Comparison of ENCODE assay signal across 8 mouse cellular contexts in genomic region chr3:138443465-138443771, GRCm38 (mm10). TPM values are rescaled to one million over a fixed set of nuclear protein-coding genes. Genes with fewer than 3 reads are reported as not detected.
DNase-seq lines count a peak whose midpoint lies in the region; ATAC-seq and TF ChIP-seq lines count a peak whose summit lies in the region.

No protein-coding gene starts in this region.

- TF ChIP-seq CTCF in G1E (IDR thresholded peaks at IDR 0.05; ENCODE audit: low read depth, low read length) = no peak
- TF ChIP-seq CTCF in forebrain, postnatal 0 days (IDR thresholded peaks at IDR 0.05; ENCODE audit: low read depth) = no peak

- DNase-seq in heart, adult 18-20 months = no peak
- no peak for DNase-seq in G1E (ENCODE audit: low spot score)
- no peak for DNase-seq in forebrain, postnatal 0 days
- no peak for DNase-seq in midbrain, embryonic 10.5 days (ENCODE audit: low spot score)
- DNase-seq in frontal cortex, postnatal 36 days (ENCODE audit: low spot score in 2 of 2) = no peak
- DNase-seq in cerebellum, adult 8-10 months = no peak
- no peak for DNase-seq in cerebellum, adult 18-20 months

- H3K27me3 ChIP-seq in heart, embryonic 14.5 days (ENCODE audit: control insufficient read depth, insufficient read depth, low read length) = no peaks in the 10 kb centered on the region
- H3K27me3 ChIP-seq in G1E (ENCODE audit: insufficient read depth, low read length) = 0 out of 2 replicates have a peak, but pooled peaks cover under 1% of the 10 kb centered on the region
- H3K27me3 ChIP-seq in forebrain, postnatal 0 days (ENCODE audit: insufficient read depth, low read length) = no peaks in the 10 kb centered on the region
- H3K27me3 ChIP-seq in midbrain, embryonic 10.5 days (ENCODE audit: low read depth, poor library complexity, severe bottlenecking) = no peaks in the 10 kb centered on the region

- 2% methylated on average over 9 of the region's 9 CpGs for WGBS in heart, embryonic 14.5 days
- 4% methylated on average over 9 of the region's 9 CpGs for WGBS in forebrain, postnatal 0 days
- 7% methylated on average over 9 of the region's 9 CpGs for WGBS in midbrain, embryonic 10.5 days

- no peaks in the 10 kb centered on the region for H3K9me3 ChIP-seq in heart, embryonic 14.5 days (ENCODE audit: control insufficient read depth, low read length)
- H3K9me3 ChIP-seq in G1E (replicated peaks) = no peaks in the 10 kb centered on the region
- H3K9me3 ChIP-seq in forebrain, postnatal 0 days (ENCODE audit: low read length) = no peaks in the 10 kb centered on the region
- H3K9me3 ChIP-seq in midbrain, embryonic 10.5 days (replicated peaks) = no peaks in the 10 kb centered on the region

- H3K27ac ChIP-seq in heart, embryonic 14.5 days (replicated peaks in 1 of 2; ENCODE audit: control insufficient read depth in 1 of 2, insufficient read depth in 1 of 2, low read depth in 2 of 2, low read length in 2 of 2) = peak overlapping the region; percentile 82 to 88; a peak in 3 of 4 replicates
- peak overlapping the region; percentile 91 for H3K27ac ChIP-seq in forebrain, postnatal 0 days (ENCODE audit: low read depth, low read length)
- H3K27ac ChIP-seq in midbrain, embryonic 10.5 days (replicated peaks) = peak overlapping the region; percentile 95

- no peak for ATAC-seq in heart, embryonic 14.5 days (ENCODE audit: insufficient number of reproducible peaks, insufficient read depth, low FRiP score, low read depth)
- ATAC-seq in G1E (ENCODE audit: extremely low read depth, insufficient number of reproducible peaks, low FRiP score, poor library complexity, severe bottlenecking) = no peak
- no peak for ATAC-seq in forebrain, postnatal 0 days

- peak overlapping the region; percentile 87 for H3K9ac ChIP-seq in heart, embryonic 14.5 days (ENCODE audit: low read length)
- H3K9ac ChIP-seq in forebrain, postnatal 0 days = peak overlapping the region; percentile 90

- peaks cover 2 to 21% of the 10 kb centered on the region in 2 experiments; a peak in 3 of 4 replicates for H3K4me1 ChIP-seq in heart, embryonic 14.5 days (ENCODE audit: control insufficient read depth in 2 of 2, insufficient read depth in 2 of 2, low read length in 2 of 2)
- peaks cover 20% of the 10 kb centered on the region for H3K4me1 ChIP-seq in G1E (ENCODE audit: insufficient read depth, low read depth, low read length)
- H3K4me1 ChIP-seq in forebrain, postnatal 0 days (ENCODE audit: insufficient read depth) = peaks cover 8% of the 10 kb centered on the region; the same call in 1 of the 2 replicates
- peaks cover 30% of the 10 kb centered on the region for H3K4me1 ChIP-seq in midbrain, embryonic 10.5 days

- H3K4me2 ChIP-seq in heart, embryonic 14.5 days (ENCODE audit: low read length) = peak overlapping the region; percentile 88
- peak overlapping the region; percentile 89 for H3K4me2 ChIP-seq in forebrain, postnatal 0 days (ENCODE audit: low read depth)

- H3K4me3 ChIP-seq in heart, embryonic 14.5 days (ENCODE audit: control insufficient read depth in 1 of 2, insufficient read depth in 1 of 2, low read depth in 1 of 2, low read length in 2 of 2) = peak overlapping the region; percentile 71 to 97
- peak overlapping the region; percentile 94 for H3K4me3 ChIP-seq in G1E (ENCODE audit: low read depth, low read length)
- peak overlapping the region; percentile 85 for H3K4me3 ChIP-seq in forebrain, postnatal 0 days (ENCODE audit: low read depth, low read length)
- peak overlapping the region; percentile 90 for H3K4me3 ChIP-seq in midbrain, embryonic 10.5 days

- peaks cover 36% of the 10 kb centered on the region for H3K36me3 ChIP-seq in heart, embryonic 14.5 days (ENCODE audit: control insufficient read depth, insufficient read depth, low read length)
- H3K36me3 ChIP-seq in G1E (replicated peaks) = peaks cover 39% of the 10 kb centered on the region
- H3K36me3 ChIP-seq in forebrain, postnatal 0 days (ENCODE audit: insufficient read depth) = peaks cover 22% of the 10 kb centered on the region
- H3K36me3 ChIP-seq in midbrain, embryonic 10.5 days = peaks cover 39% of the 10 kb centered on the region

RNA-seq across cellular contexts. Expression of gene Adh5, which starts 0.5 kb away (rescaled TPM):
- 171 and 179 TPM in 2 replicates for polyA plus RNA-seq in heart, embryonic 14.5 days (2014; fragmentation: Nextera tagmentation; extraction: Ambion mirVana)
- 10 to 100 TPM; 82.4 to 89.7 TPM for total RNA-seq in heart, adult 18-20 months (2021)
- total RNA-seq in G1E (2014; fragmentation: Nextera tagmentation) = 86.2 and 86.3 TPM in 2 replicates
- total RNA-seq in G1E (2017) = 147 and 154 TPM in 2 replicates
- polyA plus RNA-seq in G1E (2012) = 11.3 and 27.4 TPM in 2 replicates
- total RNA-seq in forebrain, postnatal 0 days (2014; rRNA removed) = 150 and 168 TPM in 2 replicates
- 230 and 273 TPM in 2 replicates for polyA plus RNA-seq in forebrain, postnatal 0 days (2015; fragmentation: Nextera tagmentation; extraction: Ambion mirVana)
- polyA plus RNA-seq in midbrain, embryonic 10.5 days (2016; fragmentation: Nextera tagmentation; extraction: Ambion mirVana) = 266 and 280 TPM in 2 replicates

RNA-seq across cellular contexts. Expression of gene Adh4, which starts 28.2 kb away (rescaled TPM):
- not detected in 2 replicates for polyA plus RNA-seq in heart, embryonic 14.5 days (2014; fragmentation: Nextera tagmentation; extraction: Ambion mirVana)
- total RNA-seq in heart, adult 18-20 months (2021) = not detected
- total RNA-seq in G1E (2014; fragmentation: Nextera tagmentation) (not detected in 2 replicates), G1E (2017) (not detected in 2 replicates)
- polyA plus RNA-seq in G1E (2012) = not detected in 2 replicates
- total RNA-seq in forebrain, postnatal 0 days (2014; rRNA removed) = not detected in 2 replicates
- polyA plus RNA-seq in forebrain, postnatal 0 days (2015; fragmentation: Nextera tagmentation; extraction: Ambion mirVana) = not detected in 2 replicates
- polyA plus RNA-seq in midbrain, embryonic 10.5 days (2016; fragmentation: Nextera tagmentation; extraction: Ambion mirVana) = not detected in 2 replicates

RNA-seq across cellular contexts. Expression of gene Metap1, which starts 45.9 kb away (rescaled TPM):
- 46.1 and 49.1 TPM in 2 replicates for polyA plus RNA-seq in heart, embryonic 14.5 days (2014; fragmentation: Nextera tagmentation; extraction: Ambion mirVana)
- total RNA-seq in heart, adult 18-20 months (2021) = 10 to 100 TPM; 37.1 to 37.9 TPM
- total RNA-seq in G1E (2014; fragmentation: Nextera tagmentation) = 61.8 and 67.3 TPM in 2 replicates
- total RNA-seq in G1E (2017) = 63.0 and 66.3 TPM in 2 replicates
- 24.3 and 29.3 TPM in 2 replicates for polyA plus RNA-seq in G1E (2012)
- total RNA-seq in forebrain, postnatal 0 days (2014; rRNA removed) = 61.8 and 66.9 TPM in 2 replicates
- 43.0 and 50.2 TPM in 2 replicates for polyA plus RNA-seq in forebrain, postnatal 0 days (2015; fragmentation: Nextera tagmentation; extraction: Ambion mirVana)
- polyA plus RNA-seq in midbrain, embryonic 10.5 days (2016; fragmentation: Nextera tagmentation; extraction: Ambion mirVana) = 47.9 and 48.0 TPM in 2 replicates
